Mouse (Mus musculus) kidney, adult 11 months (tissue): Measurements from ENCODE around the gene Ggct.
A peak's percentile ranks its signal among the peaks of the same experiment; 100 is the strongest.

Experiments used
- DNase-seq: peaks from one replicate; pipeline ENCODE4 v3.0.0; 2022

Gene Ggct

GRCm38 (mm10) chr6:54992734-54993260 lies at the start of gene Ggct:
Gene Ggct, minus strand, starts transcription at chr6:54992950.
- peak; percentile 99 for DNase-seq

- no peak for DNase-seq
Observed at GRCm38 (mm10) chr6:55040031-55040430, 47.3 kb upstream of the Ggct start.

- no peak for DNase-seq
Observed at GRCm38 (mm10) chr6:55039446-55039783, 46.7 kb upstream of the Ggct start.

- no peak for DNase-seq
Observed at GRCm38 (mm10) chr6:55038671-55039445, 46.1 kb upstream of the Ggct start.

GRCm38 (mm10) chr6:55037799-55038670 lies 45.3 kb upstream of the Ggct start, which contains the start of gene Gars:
Gene Gars, plus strand, starts transcription at chr6:55038007.
- DNase-seq = peak; percentile 85

GRCm38 (mm10) chr6:55036731-55037130 lies 44.0 kb upstream of the Ggct start:
- DNase-seq = no peak

GRCm38 (mm10) chr6:55027642-55028041 lies 34.9 kb upstream of the Ggct start:
- no peak for DNase-seq

GRCm38 (mm10) chr6:55021806-55022205 lies 29.1 kb upstream of the Ggct start:
- no peak for DNase-seq

GRCm38 (mm10) chr6:55018417-55018816 lies 25.7 kb upstream of the Ggct start:
- DNase-seq = no peak

GRCm38 (mm10) chr6:55016710-55017583 lies 24.2 kb upstream of the Ggct start:
- DNase-seq = peak; percentile 62

GRCm38 (mm10) chr6:55016236-55016635 lies 23.5 kb upstream of the Ggct start:
- DNase-seq = peak; percentile 67

GRCm38 (mm10) chr6:55014184-55014583 lies 21.4 kb upstream of the Ggct start:
- no peak for DNase-seq

- DNase-seq = no peak
Observed at GRCm38 (mm10) chr6:55012516-55012915, 19.8 kb upstream of the Ggct start.

GRCm38 (mm10) chr6:55010330-55011091 lies 17.8 kb upstream of the Ggct start:
- no peak for DNase-seq

GRCm38 (mm10) chr6:55009391-55010230 lies 16.9 kb upstream of the Ggct start:
- no peak for DNase-seq

GRCm38 (mm10) chr6:55008401-55008800 lies 15.7 kb upstream of the Ggct start:
- no peak for DNase-seq

- DNase-seq = no peak
Observed at GRCm38 (mm10) chr6:55003559-55003958, 10.8 kb upstream of the Ggct start.

GRCm38 (mm10) chr6:55002438-55002837 lies 9.7 kb upstream of the Ggct start:
- DNase-seq = no peak

- no peak for DNase-seq
Observed at GRCm38 (mm10) chr6:55001320-55001719, 8.6 kb upstream of the Ggct start.

- DNase-seq = peak; percentile 84
Observed at GRCm38 (mm10) chr6:54997726-54998125, 5.0 kb upstream of the Ggct start.

- DNase-seq = peak; percentile 28
Observed at GRCm38 (mm10) chr6:54996361-54996760, 3.6 kb upstream of the Ggct start.
